ENCODE assay signal across 9 mouse cellular contexts in the genomic region with DNA sequence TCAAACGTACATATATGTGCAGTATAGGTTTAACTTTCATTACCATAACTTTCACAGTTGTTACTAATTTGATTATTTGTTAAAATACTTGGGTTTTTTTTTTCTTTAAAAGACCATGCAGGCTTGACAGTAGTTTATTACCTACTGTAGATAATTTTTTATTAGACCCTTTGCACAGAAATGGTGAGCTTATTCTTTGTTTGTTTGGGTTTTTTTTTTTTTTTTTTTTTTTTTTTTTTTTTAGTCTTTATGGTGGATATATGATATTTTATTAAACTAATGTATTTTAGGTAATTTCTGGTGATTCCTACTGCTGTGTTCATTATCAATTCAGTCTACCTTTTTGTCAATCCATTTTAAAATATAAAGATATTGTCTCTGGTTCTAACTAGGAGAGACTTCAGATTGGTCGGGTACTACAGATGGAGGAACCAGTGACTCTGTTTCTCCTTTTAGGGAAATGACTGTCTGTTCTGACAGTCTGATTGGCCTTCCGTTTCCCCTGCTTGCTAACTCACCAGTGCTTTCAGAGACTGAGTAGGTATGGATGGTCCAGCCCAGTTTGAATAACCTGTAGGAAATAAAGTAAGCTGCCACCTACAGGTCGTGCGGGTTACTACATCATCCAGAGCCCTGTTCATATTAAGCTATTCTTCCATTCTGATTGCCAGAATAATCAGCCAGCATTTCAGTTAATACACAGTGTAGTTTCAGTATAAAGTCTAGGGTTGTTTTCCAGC. TPM values are rescaled to one million over a fixed set of nuclear protein-coding genes. Genes with fewer than 3 reads are reported as not detected.
A peak's percentile ranks its signal among the peaks of the same experiment; 100 is the strongest.
DNase-seq lines count a peak whose midpoint lies in the region; ATAC-seq lines count a peak whose summit lies in the region.
"Had no signal": no experiment of that assay in that cellular context is flagged by ENCODE, and none has a peak within 500 bp of the region (broad histone marks: within the 10 kb centered on the region; RNA-seq: fewer than 3 reads in every experiment).

No protein-coding gene starts in this region.

- peaks cover 3% of the 10 kb centered on the region; the same call in 1 of the 2 replicates for H3K4me1 ChIP-seq in forebrain, embryonic 14.5 days (ENCODE audit: control insufficient read depth, insufficient read depth, low read length)
- peaks cover 7% of the 10 kb centered on the region for H3K4me1 ChIP-seq in liver, embryonic 15.5 days (replicated peaks)
- H3K4me1 ChIP-seq in neural tube, embryonic 11.5 days (ENCODE audit: control insufficient read depth, insufficient read depth, low read length): peaks cover 6% of the 10 kb centered on the region; the same call in 1 of the 2 replicates

- no peaks in the 10 kb centered on the region for H3K9me3 ChIP-seq in forebrain, embryonic 14.5 days (replicated peaks; ENCODE audit: control insufficient read depth, low read length)
- H3K9me3 ChIP-seq in liver, embryonic 15.5 days (replicated peaks): no peaks in the 10 kb centered on the region
- H3K9me3 ChIP-seq in neural tube, embryonic 11.5 days (ENCODE audit: control insufficient read depth, low read length): no peaks in the 10 kb centered on the region

- peak overlapping the region; percentile 98 for H3K4me3 ChIP-seq in forebrain, embryonic 14.5 days (ENCODE audit: low read depth, low read length)
- H3K4me3 ChIP-seq in liver, embryonic 15.5 days (replicated peaks): peak overlapping the region; percentile 82
- peak overlapping the region; percentile 93 for H3K4me3 ChIP-seq in neural tube, embryonic 11.5 days (ENCODE audit: low read depth, low read length)

- no peak overlapping the region for H3K27ac ChIP-seq in forebrain, embryonic 14.5 days (ENCODE audit: low read depth, low read length)
- H3K27ac ChIP-seq in liver, embryonic 15.5 days (replicated peaks): 0 out of 2 replicates have a peak overlapping the region, but pooled peaks have one; percentile 87
- no peak overlapping the region for H3K27ac ChIP-seq in neural tube, embryonic 11.5 days (ENCODE audit: low read depth, low read length)

- no peak overlapping the region for H3K9ac ChIP-seq in forebrain, embryonic 14.5 days (ENCODE audit: low read length)
- H3K9ac ChIP-seq in liver, embryonic 15.5 days: no peak overlapping the region; the same call in 1 of the 2 replicates
- no peak overlapping the region for H3K9ac ChIP-seq in neural tube, embryonic 11.5 days (ENCODE audit: low read length)

- peaks cover 35% of the 10 kb centered on the region for H3K36me3 ChIP-seq in forebrain, embryonic 14.5 days (ENCODE audit: control insufficient read depth, insufficient read depth, low read length)
- H3K36me3 ChIP-seq in liver, embryonic 15.5 days (replicated peaks): peaks cover 37% of the 10 kb centered on the region
- no peaks in the 10 kb centered on the region; the same call in 1 of the 2 replicates for H3K36me3 ChIP-seq in neural tube, embryonic 11.5 days (ENCODE audit: control insufficient read depth, insufficient read depth, low read length)

- WGBS in forebrain, embryonic 14.5 days: 4% methylated on average over 5 of the region's 5 CpGs
- 6% methylated on average over 5 of the region's 5 CpGs for WGBS in liver, embryonic 15.5 days (ENCODE audit: insufficient replicate concordance)
- 8% methylated on average over 5 of the region's 5 CpGs for WGBS in neural tube, embryonic 11.5 days

- intact Hi-C loops in heart, postnatal 10 days (cut with DNase I): loop anchor here (5.0 to 10.0 kb wide), 2 partner anchors 246 to 383 kb away; a partner anchor contains a TSS

- peak overlapping the region; percentile 58 for H3K4me2 ChIP-seq in forebrain, embryonic 14.5 days (ENCODE audit: low read length)
- H3K4me2 ChIP-seq in liver, embryonic 15.5 days: peak overlapping the region; percentile 96
- peak overlapping the region; percentile 78 for H3K4me2 ChIP-seq in neural tube, embryonic 11.5 days (ENCODE audit: low read depth)

- DNase-seq in ES-CJ7 (ENCODE audit: low read depth, low spot score): peak; percentile 95
- peak; percentile 81 for DNase-seq in cerebellum, adult 11-12 months
- DNase-seq in forebrain, embryonic 14.5 days (ENCODE audit: low spot score): peak; percentile 95
- DNase-seq in heart, postnatal 10 days: peak; percentile 88 to 94
- peak; percentile 90 to 92 for DNase-seq in kidney, postnatal 4 days
- DNase-seq in neural tube, embryonic 11.5 days (ENCODE audit: low spot score): peak; percentile 79
- peak; percentile 85 for DNase-seq in telencephalon, adult 2 months (ENCODE audit: low read depth, low spot score)

- ATAC-seq in forebrain, embryonic 14.5 days: peak; percentile 13; the same call in 1 of the 2 replicates
- peak; percentile 40 for ATAC-seq in liver, embryonic 15.5 days (ENCODE audit: insufficient read depth)
- ATAC-seq in neural tube, embryonic 11.5 days (ENCODE audit: insufficient read depth, low FRiP score, low TSS enrichment): 0 out of 2 replicates have a peak, but pooled peaks have one; percentile 18

- H3K27me3 ChIP-seq in forebrain, embryonic 14.5 days (replicated peaks; ENCODE audit: control insufficient read depth, insufficient read depth, low read length): no peaks in the 10 kb centered on the region
- H3K27me3 ChIP-seq in liver, embryonic 15.5 days: peaks cover 30% of the 10 kb centered on the region
- H3K27me3 ChIP-seq in neural tube, embryonic 11.5 days (ENCODE audit: control insufficient read depth, insufficient read depth, low read length): no peaks in the 10 kb centered on the region

RNA-seq across cellular contexts. Expression of a gene that starts 1.6 kb away (rescaled TPM):
- polyA plus RNA-seq in forebrain, embryonic 14.5 days (2014; fragmentation: Nextera tagmentation; extraction: Ambion mirVana): 430 and 478 TPM in 2 replicates
- total RNA-seq in heart, postnatal 10 days (2021): 10 to 100 TPM; 81.2 to 86.1 TPM
- 138 and 146 TPM in 2 replicates for polyA plus RNA-seq in liver, embryonic 15.5 days (2015; fragmentation: Nextera tagmentation; extraction: Ambion mirVana)
- polyA plus RNA-seq in neural tube, embryonic 11.5 days (2014; fragmentation: Nextera tagmentation; extraction: Ambion mirVana): 297 and 303 TPM in 2 replicates

RNA-seq across cellular contexts. Expression of a gene that starts 1.8 kb away (rescaled TPM):
- 16.4 and 20.5 TPM in 2 replicates for polyA plus RNA-seq in forebrain, embryonic 14.5 days (2014; fragmentation: Nextera tagmentation; extraction: Ambion mirVana)
- total RNA-seq in heart, postnatal 10 days (2021): 10 to 100 TPM; 59.3 to 72.0 TPM
- 13.0 and 13.1 TPM in 2 replicates for polyA plus RNA-seq in liver, embryonic 15.5 days (2015; fragmentation: Nextera tagmentation; extraction: Ambion mirVana)
- polyA plus RNA-seq in neural tube, embryonic 11.5 days (2014; fragmentation: Nextera tagmentation; extraction: Ambion mirVana): 31.8 and 34.8 TPM in 2 replicates

RNA-seq across cellular contexts. Expression of a gene that starts 17.6 kb away (rescaled TPM):
- 0.10 TPM in 1 of 2 replicates, not detected in the other for polyA plus RNA-seq in forebrain, embryonic 14.5 days (2014; fragmentation: Nextera tagmentation; extraction: Ambion mirVana)
- total RNA-seq in heart, postnatal 10 days (2021): not detected
- polyA plus RNA-seq in liver, embryonic 15.5 days (2015; fragmentation: Nextera tagmentation; extraction: Ambion mirVana): not detected in 2 replicates
- polyA plus RNA-seq in neural tube, embryonic 11.5 days (2014; fragmentation: Nextera tagmentation; extraction: Ambion mirVana): not detected in 2 replicates
- polyA plus RNA-seq: small intestine, adult 2 months had no signal

RNA-seq across cellular contexts. Expression of a gene that starts 32.1 kb away (rescaled TPM):
- 2.1 and 3.4 TPM in 2 replicates for polyA plus RNA-seq in forebrain, embryonic 14.5 days (2014; fragmentation: Nextera tagmentation; extraction: Ambion mirVana)
- total RNA-seq in heart, postnatal 10 days (2021): 1 to 10 TPM; 2.8 to 2.9 TPM
- polyA plus RNA-seq in liver, embryonic 15.5 days (2015; fragmentation: Nextera tagmentation; extraction: Ambion mirVana): 11.2 and 11.7 TPM in 2 replicates
- 3.8 and 5.9 TPM in 2 replicates for polyA plus RNA-seq in neural tube, embryonic 11.5 days (2014; fragmentation: Nextera tagmentation; extraction: Ambion mirVana)
